Mouse (Mus musculus) liver, embryonic 14.5 days (tissue): ENCODE measurements at regions not wholly inside any gene's neighbourhood (a gene's known extent, or its start where the extent isn't known, plus 50 kb on each side); places are given as distances from the start of the nearest gene placed in this dataset.

Experiments
- CTCF ChIP-seq: IDR thresholded peaks from 2 replicates; pipeline ENCODE4 v1.5.1; 2016; ENCODE audit warnings: antibody characterized with exemption, low read depth, control low read depth
- EP300 ChIP-seq: IDR thresholded peaks from 2 replicates; pipeline ENCODE4 v1.6.1; 2016; ENCODE audit warnings: antibody characterized with exemption, low read depth

DNA sequence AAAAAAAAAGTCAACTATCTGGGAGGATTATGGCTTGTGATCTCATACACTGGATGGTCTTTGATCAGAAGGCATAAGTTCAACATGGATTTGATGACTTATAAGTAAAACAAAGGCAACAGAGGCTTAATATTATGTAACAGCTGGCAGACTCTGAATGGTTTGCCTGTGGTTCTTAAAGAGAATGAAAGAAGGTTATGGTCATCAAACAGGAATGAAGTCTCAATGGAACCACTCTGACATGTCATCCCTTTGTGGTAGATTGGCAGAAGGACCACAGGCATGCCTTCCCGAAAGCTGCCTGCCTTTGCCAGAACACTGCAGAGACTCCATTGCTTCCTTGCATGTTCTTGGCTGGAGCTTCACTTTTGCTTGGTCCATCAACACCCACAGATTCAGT lies 116.8 kb upstream of the Ranbp3l start:
- TF ChIP-seq CTCF (no peak), EP300 (no peak)
